Mouse (Mus musculus) testis, adult 2 months (tissue): Measurements from ENCODE around the gene Chek2.

ENCODE experiments used
- CTCF ChIP-seq: fragments of 200-500 bp; IDR thresholded peaks from 2 replicates; pipeline ENCODE4 v1.5.1; 2012; ENCODE audit warnings: low read depth, mild to moderate bottlenecking, inconsistent platforms, low read length, moderate library complexity; ENCODE audit not compliant: control insufficient read depth, insufficient read depth, insufficient replicate concordance
- POLR2A ChIP-seq: fragments of 200-500 bp; IDR thresholded peaks from 2 replicates; pipeline ENCODE4 v1.6.1; 2012; ENCODE audit warnings: low read depth, mild to moderate bottlenecking, inconsistent platforms, low read length, moderate library complexity; ENCODE audit not compliant: control insufficient read depth

- TF ChIP-seq POLR2A (peak; percentile 91), CTCF (no peak)
These were observed 30.0 kb upstream of the Chek2 start, which contains the start of gene Ulk1 for GRCm38 (mm10) chr5:110809667-110810325.
